Mouse (Mus musculus) lung, postnatal 0 days (tissue): ENCODE measurements around the gene Olfr1411. TPM values are rescaled to one million over a fixed set of nuclear protein-coding genes. Genes with fewer than 3 reads are reported as not detected.

Experiments
- ATAC-seq: fragments of 200-750 bp; cut with Nextera tagmentation; 2 replicates; pipeline ENCODE4 v1.8.0; 2017; ENCODE audit warnings: moderate library complexity
- DNase-seq: peaks from one replicate; pipeline ENCODE4 v3.0.0-alpha.2; 2016; ENCODE audit warnings: low spot score
- H3K27ac ChIP-seq: fragments of 300-500 bp; sonication (generic); 2 replicates; pipeline ENCODE4 v1.5.1; 2014; ENCODE audit warnings: antibody characterized with exemption, mild to moderate bottlenecking, low read length, mixed read lengths
- H3K27me3 ChIP-seq: fragments of 300-500 bp; sonication (generic); replicated peaks from 2 replicates; pipeline ENCODE4 v1.6.1; 2014; ENCODE audit warnings: low read length, mixed read lengths; ENCODE audit not compliant: insufficient read depth
- H3K36me3 ChIP-seq: fragments of 300-500 bp; sonication (generic); 2 replicates; pipeline ENCODE4 v1.6.1; 2014; ENCODE audit warnings: low read length, mixed read lengths; ENCODE audit not compliant: insufficient read depth
- H3K4me1 ChIP-seq: fragments of 300-500 bp; sonication (generic); 2 replicates; pipeline ENCODE4 v1.6.1; 2014; ENCODE audit warnings: antibody characterized with exemption, low read depth, low read length, mixed read lengths; ENCODE audit not compliant: insufficient read depth
- H3K4me2 ChIP-seq: fragments of 300-500 bp; sonication (generic); replicated peaks from 2 replicates; pipeline ENCODE4 v1.6.1; 2014; ENCODE audit warnings: low read depth, mild to moderate bottlenecking, low read length, moderate library complexity, mixed read lengths
- H3K4me3 ChIP-seq: fragments of 300-500 bp; sonication (generic); 2 replicates; pipeline ENCODE4 v1.5.1; 2014; ENCODE audit warnings: low read depth, low read length
- H3K9ac ChIP-seq: fragments of 300-500 bp; sonication (generic); replicated peaks from 2 replicates; pipeline ENCODE4 v1.6.1; 2014; ENCODE audit warnings: low read depth, mild to moderate bottlenecking
- H3K9me3 ChIP-seq: fragments of 300-500 bp; sonication (generic); 2 replicates; pipeline ENCODE4 v1.6.1; 2016; ENCODE audit warnings: low read length, mixed read lengths
- CTCF ChIP-seq: IDR thresholded peaks from 2 replicates; pipeline ENCODE4 v1.5.1; 2016; ENCODE audit warnings: antibody characterized with exemption, mild to moderate bottlenecking
- EP300 ChIP-seq: IDR thresholded peaks from 2 replicates; pipeline ENCODE4 v1.6.1; 2016; ENCODE audit warnings: antibody characterized with exemption, mild to moderate bottlenecking, control low read depth
- WGBS: fragments of 180-500 bp; shearing (Covaris S2); extraction: QIAGEN DNeasy Blood & Tissue Kit; methylation state at CpG from one replicate; pipeline ENCODE4 v1.1.7; 2014; 5-methylcytosine and 5-hydroxymethylcytosine counted together
- polyA plus RNA-seq: library from polyadenylated mRNA; unstranded; fragments of >200 nt; fragmentation: Nextera tagmentation; extraction: Ambion mirVana; gene quantifications from 2 replicates; pipeline ENCODE4 v1.2.1, GENCODE M21; 2015

The Olfr1411 gene
- polyA plus RNA-seq, 1 experiment from 2014 or later: not detected

DNA sequence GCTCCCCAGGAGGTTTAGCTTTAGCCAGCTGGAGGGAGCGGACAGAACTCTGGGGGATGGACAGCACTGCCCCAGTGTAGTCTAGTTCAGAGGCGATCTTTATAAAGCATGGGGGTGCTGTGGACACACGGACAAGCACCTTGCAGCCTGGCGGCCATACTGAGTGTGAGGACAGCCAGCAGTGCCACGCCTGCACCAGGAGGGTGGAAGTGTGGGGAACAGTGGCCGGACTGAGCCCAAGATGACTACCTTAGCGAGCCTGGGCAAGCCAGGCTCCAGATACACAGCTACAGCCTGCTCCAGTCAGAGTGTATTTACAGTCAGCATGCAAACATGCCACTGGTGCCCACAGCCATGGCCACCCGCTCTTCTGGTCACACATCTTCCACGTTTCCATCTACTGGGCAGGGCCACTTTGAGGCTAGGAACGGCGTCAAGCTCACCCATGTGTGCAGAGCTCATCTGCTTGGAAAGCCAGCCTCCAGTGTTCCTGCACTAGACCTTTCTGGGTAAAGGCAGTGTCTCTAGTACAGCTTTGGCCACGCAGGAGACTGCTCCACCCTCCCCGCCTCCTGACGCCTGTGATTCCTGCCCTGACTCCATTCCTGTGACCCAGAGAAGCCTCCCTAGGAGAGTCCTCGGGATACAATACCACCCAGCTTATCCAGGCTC, 43.4 kb downstream of the Olfr1411 start:
- no peak overlapping the region for H3K4me3 ChIP-seq
- no peaks in the 10 kb centered on the region for H3K9me3 ChIP-seq
- 94% methylated on average over 15 of the region's 15 CpGs for WGBS
- TF ChIP-seq CTCF: no peak
- no peak for TF ChIP-seq EP300
- DNase-seq (no peak), ATAC-seq (no peak)
- H3K27ac ChIP-seq: no peak overlapping the region
- peaks cover 7% of the 10 kb centered on the region for H3K36me3 ChIP-seq
- no peak overlapping the region for H3K4me2 ChIP-seq
- no peaks in the 10 kb centered on the region; the same call in 1 of the 2 replicates for H3K4me1 ChIP-seq
- no peaks in the 10 kb centered on the region for H3K27me3 ChIP-seq
- H3K9ac ChIP-seq: no peak overlapping the region

GRCm38 (mm10) chr1:92638181-92638580, 44.0 kb downstream of the Olfr1411 start:
- Histone ChIP-seq H3K4me3 (no peak overlapping the region), H3K4me1 (no peaks in the 10 kb centered on the region; the same call in 1 of the 2 replicates), H3K36me3 (peaks cover 7% of the 10 kb centered on the region), H3K9me3 (no peaks in the 10 kb centered on the region), H3K4me2 (no peak overlapping the region), H3K9ac (no peak overlapping the region), H3K27ac (no peak overlapping the region), H3K27me3 (no peaks in the 10 kb centered on the region)
- 79% methylated on average over 3 of the region's 3 CpGs for WGBS
- ATAC-seq: no peak
- TF ChIP-seq CTCF (no peak), EP300 (no peak)
- DNase-seq: no peak

DNA sequence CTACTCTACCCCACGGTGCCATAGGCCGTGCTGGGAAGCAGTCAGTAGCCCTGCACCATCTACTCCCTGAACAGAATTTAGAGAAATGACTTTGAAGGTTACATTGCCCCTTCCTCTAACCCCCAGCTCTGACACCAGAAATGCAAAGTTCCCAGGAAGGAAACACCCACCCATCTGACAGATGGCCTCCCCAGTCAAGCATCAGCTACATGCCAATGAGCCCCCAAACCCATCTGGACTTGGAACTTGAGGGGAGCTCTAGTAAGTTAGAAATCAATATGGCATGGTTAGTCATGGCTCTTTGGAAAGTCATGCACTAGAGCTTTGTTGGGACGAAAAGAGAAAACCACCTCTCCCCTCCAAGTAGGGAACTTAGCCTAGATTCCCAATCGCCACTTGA, 44.5 kb downstream of the Olfr1411 start:
- Histone ChIP-seq H3K4me1 (no peaks in the 10 kb centered on the region; the same call in 1 of the 2 replicates), H3K27me3 (no peaks in the 10 kb centered on the region), H3K4me3 (no peak overlapping the region), H3K4me2 (no peak overlapping the region), H3K9me3 (no peaks in the 10 kb centered on the region), H3K36me3 (peaks cover 7% of the 10 kb centered on the region), H3K9ac (no peak overlapping the region), H3K27ac (no peak overlapping the region)
- DNase-seq (no peak), ATAC-seq (no peak)
- 92% methylated on average over 4 of the region's 4 CpGs for WGBS
- TF ChIP-seq EP300: no peak
- TF ChIP-seq CTCF: no peak

GRCm38 (mm10) chr1:92640393-92640792, 46.2 kb downstream of the Olfr1411 start:
- 77% methylated on average over 6 of the region's 6 CpGs for WGBS
- no peak for TF ChIP-seq CTCF
- TF ChIP-seq EP300: no peak
- no peak overlapping the region for H3K4me3 ChIP-seq
- peak overlapping the region; percentile 90; the same call in 1 of the 2 replicates for H3K9ac ChIP-seq
- ATAC-seq (no peak), DNase-seq (no peak)
- no peaks in the 10 kb centered on the region; the same call in 1 of the 2 replicates for H3K4me1 ChIP-seq
- no peak overlapping the region for H3K4me2 ChIP-seq
- H3K27ac ChIP-seq: no peak overlapping the region
- H3K36me3 ChIP-seq: peaks cover 7% of the 10 kb centered on the region
- no peaks in the 10 kb centered on the region for H3K9me3 ChIP-seq
- H3K27me3 ChIP-seq: no peaks in the 10 kb centered on the region

DNA sequence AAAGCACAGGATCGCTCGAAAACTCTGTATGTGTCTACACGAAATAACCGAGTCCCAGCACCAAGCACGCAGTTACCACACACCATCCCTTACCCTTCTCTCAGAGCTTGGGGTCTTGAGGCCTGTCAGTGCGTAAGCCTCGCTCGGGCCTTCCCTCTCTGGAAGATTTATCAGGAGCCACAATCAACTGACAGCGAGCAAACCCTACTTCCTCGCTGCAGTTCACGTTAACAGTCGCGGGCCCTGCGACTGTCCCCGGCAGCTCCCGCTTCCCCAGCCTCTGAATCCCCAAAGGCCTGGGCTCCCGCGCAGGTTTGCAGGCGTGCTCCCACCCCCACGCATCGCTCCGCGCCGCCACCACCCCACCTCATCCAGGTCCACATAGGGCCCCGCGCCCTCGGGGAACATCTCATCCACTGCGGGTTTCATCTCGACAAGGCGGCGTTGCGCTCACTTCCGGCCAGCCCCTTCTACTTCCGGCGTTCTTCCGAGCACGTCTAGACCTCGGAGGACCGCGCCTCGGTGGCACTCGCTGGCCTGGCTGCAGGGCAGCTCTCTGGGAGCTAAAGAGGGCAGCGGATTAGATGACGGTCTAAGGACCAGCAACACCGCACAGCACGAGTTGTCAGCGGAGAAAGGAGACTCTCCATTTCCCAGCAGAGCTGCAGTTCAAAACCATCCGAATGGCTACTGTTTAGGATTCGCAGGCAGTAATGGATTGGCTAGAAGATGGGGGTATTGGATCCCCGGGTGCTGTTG, 47.5 kb downstream of the Olfr1411 start, which contains the start of gene Cops9:
TSS of gene Cops9 (minus strand) at position 472 of the 759 bp plus-strand sequence.
- 2% methylated on average over 50 of the region's 50 CpGs for WGBS
- ATAC-seq: peak; percentile 98
- DNase-seq: peak; percentile 94
- H3K4me2 ChIP-seq: peak within 1 kb of the TSS; percentile 79
- no peak for TF ChIP-seq CTCF
- TF ChIP-seq EP300: no peak
- H3K27me3 ChIP-seq: no peaks in the 10 kb centered on the region
- H3K4me1 ChIP-seq: no peaks in the 10 kb centered on the region; the same call in 1 of the 2 replicates
- H3K4me3 ChIP-seq: peak within 1 kb of the TSS; percentile 93
- peak within 1 kb of the TSS; percentile 77 for H3K27ac ChIP-seq
- no peaks in the 10 kb centered on the region for H3K9me3 ChIP-seq
- peak within 1 kb of the TSS; percentile 90 for H3K9ac ChIP-seq
- peaks cover 3% of the 10 kb centered on the region for H3K36me3 ChIP-seq

DNA sequence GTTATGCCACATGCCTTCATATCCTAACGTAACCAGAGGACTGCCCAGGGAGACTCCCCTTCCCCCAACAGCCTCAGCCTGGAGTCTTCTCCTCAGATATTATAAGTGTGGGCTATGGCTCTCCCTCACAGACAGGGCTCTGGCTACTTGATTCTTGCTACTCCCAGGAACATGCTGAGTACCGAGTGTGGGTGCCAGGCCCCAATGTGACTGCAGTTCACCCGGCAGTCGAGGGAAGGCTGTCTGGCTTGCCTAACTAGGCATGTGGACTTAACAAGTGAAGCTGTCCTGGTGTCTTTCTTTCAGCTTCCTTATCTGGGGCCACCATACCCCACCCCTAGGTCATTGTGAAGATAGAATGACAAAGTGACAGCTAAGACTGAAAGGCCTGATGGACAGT, 49.5 kb downstream of the Olfr1411 start:
- WGBS: 55% methylated on average over 4 of the region's 4 CpGs
- Histone ChIP-seq H3K4me1 (no peaks in the 10 kb centered on the region; the same call in 1 of the 2 replicates), H3K4me3 (no peak overlapping the region), H3K4me2 (no peak overlapping the region), H3K27ac (no peak overlapping the region), H3K36me3 (no peaks in the 10 kb centered on the region), H3K9me3 (no peaks in the 10 kb centered on the region), H3K27me3 (no peaks in the 10 kb centered on the region), H3K9ac (no peak overlapping the region)
- ATAC-seq: no peak
- DNase-seq: no peak
- TF ChIP-seq CTCF (no peak), EP300 (no peak)
